Mouse (Mus musculus): ENCODE data around the gene Rpa2. TPM values are rescaled to one million over a fixed set of nuclear protein-coding genes. Genes with fewer than 3 reads are reported as not detected.

Rpa2 gene
- polyA plus RNA-seq, 1 experiment from 2014 or later: 31.6 TPM

GRCm38 (mm10) chr4:132805146-132805545 is 37.0 kb downstream of the Rpa2 start:
- H3K9me3 ChIP-seq (replicated peaks; ENCODE audit: control insufficient read depth, low read length, poor library complexity, severe bottlenecking): no peaks in the 10 kb centered on the region
- no peak overlapping the region for H3K27ac ChIP-seq (ENCODE audit: low read length)
- no peaks in the 10 kb centered on the region for H3K4me1 ChIP-seq (ENCODE audit: control insufficient read depth, insufficient read depth, low read length)
- no peak overlapping the region for H3K4me3 ChIP-seq (ENCODE audit: low read depth, low read length)
- no peak overlapping the region for H3K9ac ChIP-seq (ENCODE audit: low read depth, low read length)
- H3K4me2 ChIP-seq (ENCODE audit: low read length): no peak overlapping the region
- H3K27me3 ChIP-seq (ENCODE audit: control insufficient read depth, insufficient read depth, low read depth, low read length): no peaks in the 10 kb centered on the region
- no peaks in the 10 kb centered on the region for H3K36me3 ChIP-seq (ENCODE audit: control insufficient read depth, insufficient read depth, low read length)
- ATAC-seq: no peak
- WGBS: 86% methylated on average over 5 of the region's 5 CpGs

- Histone ChIP-seq H3K9me3 (replicated peaks; ENCODE audit: control insufficient read depth, low read length, poor library complexity, severe bottlenecking) (no peaks in the 10 kb centered on the region), H3K36me3 (ENCODE audit: control insufficient read depth, insufficient read depth, low read length) (no peaks in the 10 kb centered on the region), H3K27me3 (ENCODE audit: control insufficient read depth, insufficient read depth, low read depth, low read length) (no peaks in the 10 kb centered on the region), H3K4me3 (ENCODE audit: low read depth, low read length) (no peak overlapping the region), H3K4me1 (ENCODE audit: control insufficient read depth, insufficient read depth, low read length) (no peaks in the 10 kb centered on the region), H3K4me2 (ENCODE audit: low read length) (no peak overlapping the region), H3K9ac (ENCODE audit: low read depth, low read length) (no peak overlapping the region), H3K27ac (ENCODE audit: low read length) (no peak overlapping the region)
- 90% methylated on average over 12 of the region's 12 CpGs for WGBS
- no peak for ATAC-seq
These were observed 37.6 kb downstream of the Rpa2 start for GRCm38 (mm10) chr4:132805599-132806197.

GRCm38 (mm10) chr4:132806620-132807191 is 38.6 kb downstream of the Rpa2 start:
- Histone ChIP-seq H3K4me3 (ENCODE audit: low read depth, low read length) (no peak overlapping the region), H3K4me2 (ENCODE audit: low read length) (no peak overlapping the region), H3K9me3 (replicated peaks; ENCODE audit: control insufficient read depth, low read length, poor library complexity, severe bottlenecking) (no peaks in the 10 kb centered on the region), H3K36me3 (ENCODE audit: control insufficient read depth, insufficient read depth, low read length) (no peaks in the 10 kb centered on the region), H3K27me3 (ENCODE audit: control insufficient read depth, insufficient read depth, low read depth, low read length) (no peaks in the 10 kb centered on the region), H3K4me1 (ENCODE audit: control insufficient read depth, insufficient read depth, low read length) (no peaks in the 10 kb centered on the region), H3K9ac (ENCODE audit: low read depth, low read length) (no peak overlapping the region), H3K27ac (ENCODE audit: low read length) (no peak overlapping the region)
- no peak for ATAC-seq
- WGBS: 94% methylated on average over 7 of the region's 7 CpGs

- Histone ChIP-seq H3K4me2 (ENCODE audit: low read length) (no peak overlapping the region), H3K4me3 (ENCODE audit: low read depth, low read length) (no peak overlapping the region), H3K9ac (ENCODE audit: low read depth, low read length) (no peak overlapping the region), H3K27ac (ENCODE audit: low read length) (no peak overlapping the region), H3K4me1 (ENCODE audit: control insufficient read depth, insufficient read depth, low read length) (no peaks in the 10 kb centered on the region), H3K27me3 (ENCODE audit: control insufficient read depth, insufficient read depth, low read depth, low read length) (no peaks in the 10 kb centered on the region), H3K36me3 (ENCODE audit: control insufficient read depth, insufficient read depth, low read length) (no peaks in the 10 kb centered on the region), H3K9me3 (replicated peaks; ENCODE audit: control insufficient read depth, low read length, poor library complexity, severe bottlenecking) (no peaks in the 10 kb centered on the region)
- no peak for ATAC-seq
- WGBS: 81% methylated on average over 5 of the region's 5 CpGs
These were observed 39.9 kb downstream of the Rpa2 start for GRCm38 (mm10) chr4:132807771-132808641.

- 96% methylated on average over 5 of the region's 5 CpGs for WGBS
- Histone ChIP-seq H3K4me2 (ENCODE audit: low read length) (no peak overlapping the region), H3K36me3 (ENCODE audit: control insufficient read depth, insufficient read depth, low read length) (no peaks in the 10 kb centered on the region), H3K4me3 (ENCODE audit: low read depth, low read length) (no peak overlapping the region), H3K27me3 (ENCODE audit: control insufficient read depth, insufficient read depth, low read depth, low read length) (no peaks in the 10 kb centered on the region), H3K4me1 (ENCODE audit: control insufficient read depth, insufficient read depth, low read length) (no peaks in the 10 kb centered on the region), H3K27ac (ENCODE audit: low read length) (no peak overlapping the region), H3K9ac (ENCODE audit: low read depth, low read length) (no peak overlapping the region), H3K9me3 (replicated peaks; ENCODE audit: control insufficient read depth, low read length, poor library complexity, severe bottlenecking) (no peaks in the 10 kb centered on the region)
- no peak for ATAC-seq
These were observed 41.5 kb downstream of the Rpa2 start for GRCm38 (mm10) chr4:132809621-132810020.

- Histone ChIP-seq H3K4me1 (ENCODE audit: control insufficient read depth, insufficient read depth, low read length) (no peaks in the 10 kb centered on the region), H3K4me3 (ENCODE audit: low read depth, low read length) (no peak overlapping the region), H3K27ac (ENCODE audit: low read length) (no peak overlapping the region), H3K9me3 (replicated peaks; ENCODE audit: control insufficient read depth, low read length, poor library complexity, severe bottlenecking) (peaks cover 5% of the 10 kb centered on the region; the same call in 1 of the 2 replicates), H3K36me3 (ENCODE audit: control insufficient read depth, insufficient read depth, low read length) (no peaks in the 10 kb centered on the region), H3K9ac (ENCODE audit: low read depth, low read length) (no peak overlapping the region), H3K4me2 (ENCODE audit: low read length) (no peak overlapping the region), H3K27me3 (ENCODE audit: control insufficient read depth, insufficient read depth, low read depth, low read length) (no peaks in the 10 kb centered on the region)
- no peak for ATAC-seq
- 87% methylated on average over 6 of the region's 7 CpGs for WGBS
These were observed 48.3 kb downstream of the Rpa2 start for GRCm38 (mm10) chr4:132816404-132816803.

- no peak overlapping the region for H3K9ac ChIP-seq (ENCODE audit: low read depth, low read length)
- no peak for ATAC-seq
These were observed 48.7 kb downstream of the Rpa2 start for GRCm38 (mm10) chr4:132816855-132817254.

GRCm38 (mm10) chr4:132818442-132818841 is 50.3 kb downstream of the Rpa2 start:
- H3K4me2 ChIP-seq (ENCODE audit: low read length): no peak overlapping the region
- no peak for ATAC-seq
- WGBS: 56% methylated on average over 2 of the region's 2 CpGs

More at GRCm38 (mm10) chr4:132816855-132817254, 48.7 kb downstream of the Rpa2 start:
- no peak overlapping the region for H3K27ac ChIP-seq (ENCODE audit: low read length)
- H3K27me3 ChIP-seq (ENCODE audit: control insufficient read depth, insufficient read depth, low read depth, low read length): no peaks in the 10 kb centered on the region
- no peak overlapping the region for H3K4me2 ChIP-seq (ENCODE audit: low read length)
- no peaks in the 10 kb centered on the region for H3K4me1 ChIP-seq (ENCODE audit: control insufficient read depth, insufficient read depth, low read length)
- H3K36me3 ChIP-seq (ENCODE audit: control insufficient read depth, insufficient read depth, low read length): no peaks in the 10 kb centered on the region
- WGBS: 64% methylated on average over 2 of the region's 2 CpGs
- peaks cover 6% of the 10 kb centered on the region; the same call in 1 of the 2 replicates for H3K9me3 ChIP-seq (replicated peaks; ENCODE audit: control insufficient read depth, low read length, poor library complexity, severe bottlenecking)
- H3K4me3 ChIP-seq (ENCODE audit: low read depth, low read length): no peak overlapping the region

More at GRCm38 (mm10) chr4:132818442-132818841, 50.3 kb downstream of the Rpa2 start:
- Histone ChIP-seq H3K27ac (ENCODE audit: low read length) (no peak overlapping the region), H3K9ac (ENCODE audit: low read depth, low read length) (no peak overlapping the region), H3K4me1 (ENCODE audit: control insufficient read depth, insufficient read depth, low read length) (no peaks in the 10 kb centered on the region), H3K27me3 (ENCODE audit: control insufficient read depth, insufficient read depth, low read depth, low read length) (no peaks in the 10 kb centered on the region), H3K4me3 (ENCODE audit: low read depth, low read length) (no peak overlapping the region), H3K9me3 (replicated peaks; ENCODE audit: control insufficient read depth, low read length, poor library complexity, severe bottlenecking) (peaks cover 6% of the 10 kb centered on the region; the same call in 1 of the 2 replicates), H3K36me3 (ENCODE audit: control insufficient read depth, insufficient read depth, low read length) (no peaks in the 10 kb centered on the region)
